Mouse (Mus musculus) fat pad, adult 2 months (tissue): ENCODE measurements around the gene Kif16b.

Experiments used
- DNase-seq: peaks from one replicate; pipeline ENCODE4 v3.0.0-alpha.2; 2011; ENCODE audit warnings: low read depth, low spot score; ENCODE audit errors: extremely low read depth

The Kif16b gene

DNA sequence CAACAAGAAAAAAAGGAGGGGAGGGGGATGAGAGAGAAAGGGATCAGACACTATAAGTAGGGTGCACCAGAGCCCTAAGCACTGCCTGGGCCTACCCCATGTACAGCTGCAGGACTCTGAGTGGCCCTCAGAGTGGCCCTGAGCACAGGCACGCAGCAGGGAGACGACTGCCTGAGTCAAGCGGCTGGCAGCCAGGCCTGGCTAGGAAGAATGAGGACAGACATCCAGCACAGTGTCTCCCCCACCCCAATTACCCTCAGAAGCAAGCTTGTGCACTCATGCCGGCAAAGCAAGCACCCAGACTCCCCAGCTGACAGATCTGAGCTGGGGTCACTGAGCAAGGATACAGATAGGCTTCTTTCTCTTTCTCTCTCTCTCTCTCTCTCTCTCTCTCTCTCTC, 25.4 kb downstream of the Kif16b start:
- no peak for DNase-seq

DNA sequence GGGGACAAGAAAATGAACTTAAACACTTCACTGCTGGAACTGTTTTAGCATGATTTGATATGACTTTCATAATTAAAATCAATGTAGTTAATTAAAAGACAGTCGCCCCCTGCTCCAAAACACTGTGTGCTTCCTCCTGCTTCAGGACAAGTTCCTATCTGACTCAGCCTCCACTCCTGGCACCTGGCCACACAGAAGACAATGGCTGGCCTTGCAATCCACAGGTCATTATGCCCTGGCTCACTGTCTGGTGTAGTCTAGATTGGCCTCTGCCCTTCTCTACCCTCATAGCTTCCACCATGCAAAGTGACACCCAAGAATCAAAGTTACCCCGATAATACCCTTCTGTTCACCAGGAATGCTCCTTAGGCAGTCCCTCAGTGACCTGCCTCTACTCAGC, 26.8 kb downstream of the Kif16b start:
- peak; percentile 63 for DNase-seq

DNA sequence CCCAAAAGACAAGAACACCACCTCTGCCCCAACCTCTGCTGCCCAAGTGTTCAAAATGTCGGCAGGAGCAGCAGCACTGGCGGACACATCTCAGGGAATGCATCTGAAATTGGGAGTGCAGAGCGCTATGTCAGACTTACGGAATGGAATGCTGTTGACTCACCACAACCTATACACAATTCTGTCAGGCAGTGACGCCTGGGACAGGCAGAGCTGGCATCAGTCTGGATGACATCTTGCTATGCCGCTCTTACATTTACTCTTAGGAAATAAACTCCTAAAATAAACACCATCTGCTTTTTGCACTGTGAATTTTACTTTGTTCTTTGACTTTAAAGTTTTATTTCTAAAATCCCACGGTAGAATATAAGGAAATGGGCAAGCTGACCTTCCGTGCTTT, 31.3 kb downstream of the Kif16b start:
- no peak for DNase-seq

DNA sequence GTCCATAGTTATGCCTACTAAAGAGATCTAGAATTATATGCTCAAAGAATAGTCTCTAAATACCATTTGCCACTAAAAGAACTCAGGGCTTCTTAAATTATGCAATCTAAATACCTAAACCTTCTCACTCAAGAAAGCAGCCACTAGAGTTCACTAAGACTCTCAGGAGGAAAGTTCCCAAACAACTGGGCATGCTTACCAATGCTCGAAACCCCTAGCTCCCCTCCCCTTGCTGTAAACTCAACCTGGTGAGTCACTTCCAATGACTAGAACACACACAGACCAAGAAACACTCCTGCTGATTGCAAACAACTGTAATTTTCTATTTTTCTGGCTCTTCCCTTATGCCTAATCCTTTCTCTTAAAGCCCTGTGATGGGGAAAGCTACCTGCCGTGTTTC, 33.9 kb downstream of the Kif16b start:
- DNase-seq, result no peak

DNA sequence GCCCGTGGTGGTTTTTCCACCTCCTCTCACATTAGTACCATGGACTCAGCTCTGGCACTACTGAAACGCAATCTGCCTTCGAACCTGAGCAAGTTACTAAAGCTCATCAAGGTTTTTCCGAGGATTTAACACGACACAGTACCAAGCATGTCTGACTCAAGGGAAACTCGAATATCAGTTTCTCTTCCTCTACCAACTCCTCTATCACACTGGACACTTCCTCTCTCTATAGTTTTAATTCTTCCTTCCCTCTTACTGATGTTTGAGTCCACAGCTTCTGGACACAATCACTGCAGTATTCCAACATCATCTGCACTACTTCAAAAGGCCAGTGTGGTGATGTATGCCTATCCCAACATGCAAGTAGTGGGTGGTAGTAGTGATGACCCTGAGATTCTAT, 40.3 kb downstream of the Kif16b start:
- no peak for DNase-seq

DNA sequence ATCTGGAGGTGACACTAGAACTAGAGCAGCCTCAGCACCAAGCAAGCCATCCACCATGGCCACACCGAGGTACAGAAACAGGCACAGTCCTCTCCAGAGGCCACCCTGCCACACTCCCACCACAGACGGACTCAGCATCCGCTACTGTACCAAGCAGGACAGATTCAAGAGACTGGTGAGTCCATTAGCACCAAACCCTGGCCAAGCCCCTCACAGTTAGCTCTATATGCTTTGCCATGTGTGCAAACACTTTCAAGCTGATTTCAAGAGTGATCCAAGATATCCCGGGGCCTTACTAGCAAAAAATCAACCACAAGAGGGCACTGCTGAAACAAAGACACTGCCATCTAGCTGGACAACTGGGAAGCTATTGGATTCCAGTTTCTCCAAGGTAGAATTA, 41.9 kb downstream of the Kif16b start:
- DNase-seq, result no peak

DNA sequence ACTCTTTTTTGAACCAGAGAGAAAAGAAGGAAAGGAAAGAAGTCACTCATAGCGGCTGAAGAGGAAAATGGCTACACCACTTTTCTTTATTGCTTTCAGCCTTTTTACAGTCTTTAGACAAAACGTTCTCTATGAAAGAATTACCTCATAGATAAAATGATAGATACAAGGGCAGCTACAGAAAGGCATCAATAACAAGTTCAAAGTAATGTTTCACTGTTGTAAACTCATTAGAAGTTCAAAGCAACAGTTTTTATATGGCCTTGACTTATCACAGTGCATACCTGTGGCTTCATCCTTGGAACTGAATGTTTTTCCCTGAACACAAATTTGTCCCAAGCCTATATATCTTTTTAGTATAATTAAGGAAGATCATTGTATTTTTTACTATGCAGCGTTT, 62.6 kb downstream of the Kif16b start:
- no peak for DNase-seq

DNA sequence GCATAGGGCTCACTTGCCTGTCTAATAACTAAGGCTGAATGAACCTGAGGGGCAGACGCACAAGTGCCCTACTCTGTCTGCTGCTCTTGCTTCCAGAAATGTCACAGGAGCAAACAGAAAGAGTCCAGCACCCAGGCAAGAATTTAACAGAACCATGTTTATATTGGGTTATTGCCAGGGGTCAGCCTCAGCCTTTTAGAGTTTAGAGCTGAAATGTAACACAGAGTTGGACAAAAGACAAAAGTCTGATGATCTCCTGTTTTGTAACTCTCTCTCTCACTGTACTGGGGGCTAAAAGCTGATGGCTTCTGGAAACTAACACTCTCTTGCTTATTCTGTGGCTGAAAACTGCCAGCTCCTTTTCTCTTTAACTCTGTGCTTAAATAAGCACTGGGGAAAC, 63.2 kb downstream of the Kif16b start:
- no peak for DNase-seq

DNA sequence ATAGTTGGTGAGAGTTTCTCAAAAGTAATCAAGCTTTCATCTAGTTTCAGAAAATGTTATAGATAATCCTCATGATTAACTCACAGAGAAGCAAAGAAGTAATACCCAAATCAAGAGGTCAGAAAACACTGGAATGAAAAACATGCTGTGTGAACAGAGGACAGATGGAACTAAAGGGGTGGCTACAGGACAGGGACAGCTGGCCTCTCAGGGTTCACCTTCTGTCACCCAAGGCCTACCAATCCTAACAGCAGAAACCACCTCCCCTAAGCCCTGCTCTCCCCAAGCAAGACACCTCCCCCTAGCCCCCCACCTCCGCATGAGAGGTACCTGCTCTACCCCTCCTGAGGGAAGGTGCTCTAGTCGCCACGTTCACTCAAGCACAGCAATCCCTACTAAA, 66.6 kb downstream of the Kif16b start:
- DNase-seq, result no peak

DNA sequence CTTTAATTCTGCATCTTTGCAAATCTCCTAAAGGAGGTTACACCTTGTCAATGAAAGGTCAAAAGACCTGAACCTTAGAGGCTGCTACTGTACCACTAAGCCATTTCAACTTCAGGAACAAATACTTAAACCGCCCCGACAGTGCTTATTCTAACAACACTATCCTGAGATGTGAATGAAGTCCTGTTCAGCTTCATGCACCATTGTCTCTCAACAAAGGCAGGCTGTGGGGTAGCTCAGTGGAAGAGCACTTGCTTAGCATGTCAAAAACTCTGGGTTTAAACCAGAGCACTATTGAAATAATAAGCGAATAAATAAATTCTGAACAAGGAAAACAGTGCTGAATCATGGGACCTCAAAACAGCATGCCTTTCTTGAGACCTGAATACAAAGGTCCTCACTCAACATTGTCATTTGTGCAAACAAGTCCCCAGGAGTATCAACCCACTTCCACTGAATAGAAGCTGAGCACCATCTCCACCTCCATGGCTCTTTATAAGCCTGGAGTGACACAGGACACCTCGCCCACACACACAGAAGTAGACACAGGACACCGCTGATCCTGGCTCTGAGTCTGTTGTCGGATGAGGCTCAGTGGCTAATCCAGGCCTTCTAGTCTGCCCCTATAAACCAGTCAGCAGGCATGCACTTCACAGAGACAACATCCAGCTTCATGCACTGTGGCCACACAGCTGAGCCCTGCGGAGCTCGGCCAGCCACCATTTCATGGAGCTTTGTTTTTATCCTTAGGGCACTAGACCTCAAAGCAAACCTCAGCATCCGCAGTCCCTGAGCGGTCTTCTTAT, 68.5 kb downstream of the Kif16b start:
- DNase-seq, result no peak

DNA sequence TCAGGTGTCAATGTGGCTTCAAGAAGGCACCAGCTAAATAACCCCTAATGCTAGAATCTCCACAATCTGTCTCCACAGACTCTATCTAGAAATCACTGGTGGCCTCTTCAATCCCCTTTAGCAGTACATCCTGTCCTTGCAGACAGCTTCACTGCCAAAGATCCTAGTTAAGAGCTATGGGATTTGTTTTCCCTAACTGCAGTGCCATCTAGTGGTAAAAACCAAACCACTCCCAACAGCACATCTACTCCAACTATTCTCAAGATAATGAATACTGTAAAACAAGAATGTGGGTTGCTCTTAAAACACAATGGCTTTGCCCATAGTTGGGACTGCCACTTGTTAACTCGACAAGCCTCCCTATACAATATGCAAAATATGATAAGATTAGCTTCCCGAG, 88.3 kb downstream of the Kif16b start:
- peak; percentile 18 for DNase-seq

DNA sequence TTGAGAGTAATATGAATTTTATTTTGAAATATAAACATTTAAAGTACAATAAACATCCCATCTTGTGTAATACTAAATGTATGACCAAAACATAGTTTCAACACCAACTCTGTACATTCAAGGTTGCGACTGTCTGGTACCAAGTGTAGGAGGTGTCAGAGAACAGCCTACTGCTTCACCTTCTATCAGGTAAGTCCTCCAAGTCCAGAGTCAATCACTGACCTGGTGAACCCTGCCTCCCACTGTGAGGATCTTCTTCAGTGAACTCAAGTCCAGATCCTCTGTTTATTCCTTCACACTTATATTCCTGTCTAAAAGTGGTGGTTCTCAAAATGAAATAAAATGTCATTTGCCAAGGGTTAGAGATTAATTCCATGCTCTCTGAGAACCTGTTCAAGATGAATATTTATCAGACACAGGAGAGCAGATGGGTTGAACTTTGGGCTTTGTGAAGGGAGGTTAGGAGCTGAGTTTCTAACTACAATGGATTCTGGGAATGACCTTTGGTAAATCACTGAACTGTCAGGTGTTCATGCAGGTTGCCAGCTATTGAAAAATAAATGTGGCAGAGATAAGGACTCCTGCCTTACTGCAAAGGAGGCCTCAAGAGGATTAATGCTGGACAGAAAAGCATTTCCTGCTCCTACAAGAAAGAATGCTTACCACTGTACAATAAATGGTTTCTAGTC, 97.4 kb downstream of the Kif16b start:
- no peak for DNase-seq

DNA sequence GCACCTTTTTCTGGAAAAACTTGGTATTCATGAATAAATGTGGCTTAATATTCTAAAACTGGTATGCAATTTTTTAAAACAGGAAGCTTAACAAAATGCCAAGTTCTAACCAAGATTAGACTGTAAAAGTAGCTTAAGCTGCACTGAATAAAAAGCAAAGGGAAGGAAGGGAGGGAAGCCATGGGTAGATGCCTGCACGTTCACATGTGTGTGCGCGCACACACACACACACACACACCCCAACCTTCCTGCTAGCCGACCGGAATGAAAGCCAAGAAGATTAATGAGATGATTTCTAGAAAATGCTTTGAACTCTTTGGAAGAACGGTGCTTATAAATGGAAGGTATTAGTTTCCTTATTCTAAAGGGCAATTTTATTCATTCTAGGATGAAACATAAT, 104.0 kb downstream of the Kif16b start:
- DNase-seq, result no peak

DNA sequence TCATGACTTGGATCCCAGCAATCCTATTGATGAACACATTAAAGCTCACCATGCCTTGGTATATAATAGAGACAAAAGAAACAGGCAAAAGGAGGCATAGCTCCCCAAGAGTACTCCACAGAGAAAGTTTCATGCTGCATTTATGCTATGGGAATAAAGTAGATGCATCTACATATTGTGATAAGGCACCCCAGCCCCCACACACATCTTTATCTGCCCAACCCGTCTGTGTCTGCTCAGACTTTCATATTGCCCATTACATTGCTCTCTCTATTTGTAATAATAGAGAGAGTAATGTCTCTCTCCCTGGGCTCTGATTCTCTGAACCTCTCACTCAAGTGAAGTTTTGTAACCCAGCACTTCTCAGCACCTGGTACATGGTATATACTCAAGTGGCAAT, 126.0 kb downstream of the Kif16b start:
- DNase-seq, result no peak

DNA sequence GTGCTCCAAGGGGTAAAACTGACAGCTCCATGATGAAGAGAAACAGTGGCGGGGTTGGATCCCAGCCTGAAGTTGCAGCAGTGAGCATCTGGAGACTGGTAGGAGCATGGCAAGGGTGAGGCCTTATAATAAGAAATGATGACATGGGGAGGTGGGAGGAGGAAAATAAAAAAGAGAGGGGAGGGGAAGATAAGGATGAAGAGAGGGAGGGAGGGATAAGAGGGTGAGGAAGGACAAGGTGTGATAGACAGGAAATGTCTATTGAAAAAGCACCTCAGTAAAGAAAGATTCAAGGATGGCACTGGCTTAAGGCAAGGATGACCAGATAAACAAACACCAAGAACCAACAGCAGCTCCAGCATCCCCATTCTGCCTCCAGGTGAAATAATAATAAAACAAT, 126.6 kb downstream of the Kif16b start:
- no peak for DNase-seq

DNA sequence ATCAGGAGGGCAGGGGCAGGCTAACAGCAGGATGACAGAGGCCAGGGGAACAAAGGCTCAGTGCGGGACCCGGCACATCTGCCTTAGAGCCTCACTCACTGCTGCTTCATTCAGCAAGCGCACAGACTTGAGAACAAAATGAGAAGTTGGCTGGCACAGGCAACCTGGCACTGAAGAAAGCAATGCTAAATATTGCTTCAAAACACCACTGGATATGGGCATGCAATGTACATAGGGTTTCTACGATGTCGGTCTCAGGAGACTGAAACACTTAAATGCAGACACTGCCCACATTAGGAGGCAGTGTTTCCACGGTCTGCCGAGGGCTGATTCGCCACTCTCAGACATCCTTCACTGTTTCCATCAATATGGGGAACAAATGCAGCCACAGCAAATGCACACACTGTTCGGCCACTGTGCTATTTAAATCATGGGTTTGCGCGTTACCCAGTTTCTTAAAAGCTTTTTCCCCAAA, 131.6 kb downstream of the Kif16b start:
- DNase-seq, result no peak

DNA sequence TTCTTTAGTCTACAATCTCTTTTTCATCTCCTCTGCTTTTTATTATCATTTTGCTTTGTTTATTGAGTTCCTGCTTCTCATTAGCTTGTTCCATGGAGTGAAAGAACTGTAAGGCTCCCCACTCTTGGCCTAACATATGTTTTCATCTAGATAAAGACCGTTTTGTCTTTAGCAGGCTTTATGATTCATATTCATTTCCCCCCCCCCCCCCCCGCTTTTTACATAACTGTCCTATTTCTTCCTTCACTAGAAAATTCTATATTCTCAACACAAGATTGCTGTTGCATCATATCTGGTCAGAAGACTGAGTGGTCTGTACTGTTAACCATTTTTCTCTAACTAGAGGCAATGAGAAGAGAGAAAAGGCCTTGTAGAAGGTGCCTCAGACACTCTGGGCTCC, 137.1 kb downstream of the Kif16b start:
- no peak for DNase-seq

DNA sequence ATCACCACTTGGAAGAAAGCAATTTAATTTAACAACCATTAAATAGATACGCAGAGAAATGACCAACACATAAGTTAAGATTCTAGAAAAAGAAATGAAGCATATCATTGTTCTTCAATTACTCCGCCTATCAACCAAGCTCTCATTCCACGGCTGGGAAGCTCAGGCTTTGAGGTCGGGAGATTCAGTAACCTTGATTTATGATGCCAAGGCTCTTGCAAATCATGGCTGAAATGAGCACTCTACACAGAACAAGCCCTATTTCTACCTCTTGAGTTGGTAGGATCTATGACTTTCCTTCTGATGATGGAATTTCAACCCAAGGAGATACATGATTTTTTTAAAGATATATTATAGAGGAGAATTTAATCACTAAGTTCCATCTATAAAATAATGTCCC, 140.5 kb downstream of the Kif16b start:
- DNase-seq, result no peak

DNA sequence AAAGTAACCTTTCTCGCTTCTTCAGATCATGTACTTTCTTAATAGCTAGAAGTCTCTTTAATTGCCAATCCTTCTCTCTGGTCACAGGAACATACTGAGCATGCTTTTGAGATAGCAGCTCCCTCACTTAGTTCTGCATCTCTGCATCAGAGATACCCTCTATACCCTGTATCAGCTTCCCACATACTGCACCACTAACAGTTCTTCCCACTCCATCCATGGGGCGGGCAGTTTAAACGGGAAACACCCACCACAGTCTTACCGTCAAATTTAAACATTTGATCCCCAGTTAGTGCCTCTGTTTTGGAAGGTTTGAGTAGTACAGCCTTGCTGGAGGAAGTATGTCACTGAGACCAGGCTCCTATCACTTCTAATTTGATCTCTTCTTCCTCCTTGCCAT, 142.1 kb downstream of the Kif16b start:
- no peak for DNase-seq

DNA sequence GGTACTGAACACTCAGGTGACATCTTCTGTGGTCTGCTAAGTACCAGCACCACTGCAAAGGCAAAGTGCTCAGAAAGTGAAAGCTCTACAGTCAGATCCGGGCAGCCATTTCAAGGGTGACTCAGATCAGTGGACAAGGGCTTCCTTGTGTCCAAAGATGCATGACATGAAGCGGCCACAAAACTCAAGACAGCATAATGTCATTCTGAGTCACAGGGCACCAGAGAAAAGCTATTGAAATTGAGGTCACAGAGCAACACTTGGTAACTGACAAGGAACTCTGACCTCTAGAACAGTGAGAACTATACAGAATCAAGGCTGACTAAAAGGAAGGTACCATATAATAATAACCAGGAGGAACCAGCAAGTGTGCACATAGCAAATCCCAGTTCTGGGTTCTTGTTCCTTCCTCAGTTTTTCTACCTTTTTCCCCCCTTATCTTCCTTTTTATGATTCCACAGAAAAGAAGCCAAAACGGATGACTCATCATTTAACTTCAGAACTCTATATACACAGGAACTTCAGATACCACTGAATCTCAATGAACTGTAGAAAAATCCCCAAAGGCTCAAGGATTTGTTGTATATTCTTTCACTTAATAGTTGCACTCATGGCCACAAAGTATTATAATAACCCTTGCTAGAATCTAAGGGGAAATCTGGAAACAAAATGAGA, 143.1 kb downstream of the Kif16b start:
- no peak for DNase-seq

DNA sequence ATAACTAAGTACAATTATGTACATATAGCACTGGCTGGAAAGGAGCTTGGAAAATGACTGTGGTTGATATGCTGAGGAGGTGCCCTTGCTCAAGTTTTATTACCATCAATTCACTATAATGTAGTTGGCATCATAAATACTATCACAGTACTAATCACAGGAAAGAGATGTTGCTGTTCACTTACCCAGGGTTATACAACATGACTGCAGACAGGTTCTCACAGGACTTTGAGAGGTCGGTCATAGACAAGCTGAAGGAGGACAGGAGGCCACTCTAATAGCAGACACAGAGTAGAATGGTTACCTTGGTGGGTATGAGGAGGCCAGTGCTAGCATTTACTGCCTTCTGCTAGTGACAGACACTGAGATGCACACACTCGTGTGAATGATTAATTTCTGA, 162.0 kb downstream of the Kif16b start:
- DNase-seq, result no peak

DNA sequence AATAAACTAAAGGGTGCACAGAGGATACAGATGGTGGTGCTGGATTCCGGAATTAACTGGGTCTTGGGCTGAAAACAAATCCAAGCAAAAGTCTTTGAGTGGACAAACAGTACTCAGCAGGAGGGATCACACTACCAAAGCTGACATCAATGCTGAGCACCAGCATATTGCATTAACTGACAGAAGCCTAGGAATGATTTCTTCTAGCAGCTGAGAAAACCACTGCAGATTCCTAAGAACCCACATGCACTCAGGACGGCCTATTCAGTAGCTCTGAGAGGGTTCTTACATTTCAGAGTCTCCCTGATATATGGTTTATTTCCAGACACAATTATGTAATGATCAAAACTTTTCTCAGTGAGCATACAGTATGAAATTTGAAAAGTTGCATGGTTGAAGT, 162.8 kb downstream of the Kif16b start:
- DNase-seq, result no peak
